Mouse (Mus musculus) lung, embryonic 15.5 days (tissue): ENCODE data around the gene 1700016K19Rik. TPM values are rescaled to one million over a fixed set of nuclear protein-coding genes. Genes with fewer than 3 reads are reported as not detected.
A peak's percentile ranks its signal among the peaks of the same experiment; 100 is the strongest.

Experiments used
- ATAC-seq: fragments of 200-750 bp; cut with Nextera tagmentation; 2 replicates; pipeline ENCODE4 v1.8.0; 2017; ENCODE audit warnings: moderate number of reproducible peaks, borderline replicate concordance; ENCODE audit not compliant: low FRiP score, low TSS enrichment; ENCODE audit errors: extremely low read depth
- H3K27ac ChIP-seq: fragments of 300-500 bp; sonication (generic); 2 replicates; pipeline ENCODE4 v1.5.1; 2015; ENCODE audit warnings: moderate library complexity, mild to moderate bottlenecking, inconsistent platforms
- H3K27me3 ChIP-seq: fragments of 300-500 bp; sonication (generic); 2 replicates; pipeline ENCODE4 v1.6.1; 2015; ENCODE audit warnings: inconsistent platforms
- H3K36me3 ChIP-seq: fragments of 300-500 bp; sonication (generic); 2 replicates; pipeline ENCODE4 v1.6.1; 2015; ENCODE audit warnings: inconsistent platforms
- H3K4me1 ChIP-seq: fragments of 300-500 bp; sonication (generic); 2 replicates; pipeline ENCODE4 v1.6.1; 2015; ENCODE audit warnings: inconsistent platforms
- H3K4me2 ChIP-seq: fragments of 300-500 bp; sonication (generic); 2 replicates; pipeline ENCODE4 v1.6.1; 2015; ENCODE audit warnings: inconsistent platforms, mild to moderate bottlenecking, moderate library complexity
- H3K4me3 ChIP-seq: fragments of 300-500 bp; sonication (generic); 2 replicates; pipeline ENCODE4 v1.5.1; 2015; ENCODE audit warnings: mild to moderate bottlenecking, inconsistent platforms
- H3K9ac ChIP-seq: fragments of 300-500 bp; sonication (generic); 2 replicates; pipeline ENCODE4 v1.6.1; 2015; ENCODE audit warnings: inconsistent platforms
- H3K9me3 ChIP-seq: fragments of 300-500 bp; sonication (generic); 2 replicates; pipeline ENCODE4 v1.6.1; 2016; ENCODE audit warnings: inconsistent platforms
- WGBS: fragments of 180-500 bp; shearing (Covaris S2); methylation state at CpG from one replicate; pipeline ENCODE4 v1.1.7; 2015; 5-methylcytosine and 5-hydroxymethylcytosine counted together
- polyA plus RNA-seq: library from polyadenylated mRNA; unstranded; fragments of >200 nt; fragmentation: Nextera tagmentation; extraction: Ambion mirVana; gene quantifications from 2 replicates; pipeline ENCODE4 v1.2.1, GENCODE M21; 2015

The 1700016K19Rik gene
- polyA plus RNA-seq, 1 experiment from 2014 or later: 5.9 TPM

GRCm38 (mm10) chr11:76039271-76040053 is 39.8 kb downstream of the 1700016K19Rik start:
- Histone ChIP-seq H3K27ac (no peak overlapping the region), H3K9me3 (no peaks in the 10 kb centered on the region), H3K9ac (no peak overlapping the region), H3K4me2 (no peak overlapping the region), H3K36me3 (no peaks in the 10 kb centered on the region), H3K27me3 (no peaks in the 10 kb centered on the region), H3K4me1 (peaks cover 19% of the 10 kb centered on the region), H3K4me3 (no peak overlapping the region)
- WGBS: 83% methylated on average over 3 of the region's 3 CpGs
- no peak for ATAC-seq

GRCm38 (mm10) chr11:76040106-76040505 is 40.4 kb downstream of the 1700016K19Rik start:
- H3K9me3 ChIP-seq: no peaks in the 10 kb centered on the region
- H3K4me1 ChIP-seq: peaks cover 22% of the 10 kb centered on the region
- ATAC-seq: no peak
- H3K27ac ChIP-seq: no peak overlapping the region
- H3K27me3 ChIP-seq: no peaks in the 10 kb centered on the region
- H3K4me3 ChIP-seq: no peak overlapping the region
- H3K36me3 ChIP-seq: no peaks in the 10 kb centered on the region
- H3K9ac ChIP-seq: no peak overlapping the region
- 80% methylated on average over 8 of the region's 8 CpGs for WGBS
- H3K4me2 ChIP-seq: no peak overlapping the region

- WGBS: 80% methylated on average over 4 of the region's 4 CpGs
- H3K27ac ChIP-seq: no peak overlapping the region
- no peak for ATAC-seq
- H3K4me3 ChIP-seq: no peak overlapping the region
- H3K36me3 ChIP-seq: no peaks in the 10 kb centered on the region
- no peak overlapping the region for H3K4me2 ChIP-seq
- no peaks in the 10 kb centered on the region for H3K9me3 ChIP-seq
- H3K4me1 ChIP-seq: peaks cover 24% of the 10 kb centered on the region
- H3K9ac ChIP-seq: no peak overlapping the region
- no peaks in the 10 kb centered on the region for H3K27me3 ChIP-seq
Measured at GRCm38 (mm10) chr11:76040761-76041376, 41.2 kb downstream of the 1700016K19Rik start.

GRCm38 (mm10) chr11:76042041-76042638 is 42.4 kb downstream of the 1700016K19Rik start:
- no peak for ATAC-seq
- no peak overlapping the region for H3K4me3 ChIP-seq

GRCm38 (mm10) chr11:76042882-76043281 is 43.2 kb downstream of the 1700016K19Rik start:
- peaks cover 24% of the 10 kb centered on the region for H3K4me1 ChIP-seq
- H3K9ac ChIP-seq: no peak overlapping the region
- H3K27me3 ChIP-seq: no peaks in the 10 kb centered on the region
- no peak overlapping the region for H3K4me3 ChIP-seq
- H3K27ac ChIP-seq: peak overlapping the region; percentile 32
- ATAC-seq: peak; percentile 74; the same call in 1 of the 2 replicates
- no peak overlapping the region for H3K4me2 ChIP-seq
- H3K9me3 ChIP-seq: no peaks in the 10 kb centered on the region
- no peaks in the 10 kb centered on the region for H3K36me3 ChIP-seq
- WGBS: 10% methylated on average over 5 of the region's 5 CpGs

More at GRCm38 (mm10) chr11:76042041-76042638, 42.4 kb downstream of the 1700016K19Rik start:
- H3K27ac ChIP-seq: peak overlapping the region; percentile 32
- H3K9ac ChIP-seq: no peak overlapping the region
- H3K4me2 ChIP-seq: no peak overlapping the region
- 54% methylated on average over 10 of the region's 10 CpGs for WGBS
- H3K4me1 ChIP-seq: peaks cover 24% of the 10 kb centered on the region
- no peaks in the 10 kb centered on the region for H3K36me3 ChIP-seq
- no peaks in the 10 kb centered on the region for H3K9me3 ChIP-seq
- H3K27me3 ChIP-seq: no peaks in the 10 kb centered on the region

GRCm38 (mm10) chr11:76044468-76044867 is 44.8 kb downstream of the 1700016K19Rik start:
- H3K9me3 ChIP-seq: no peaks in the 10 kb centered on the region
- H3K4me3 ChIP-seq: no peak overlapping the region
- 67% methylated on average over 6 of the region's 6 CpGs for WGBS
- H3K36me3 ChIP-seq: no peaks in the 10 kb centered on the region
- H3K4me2 ChIP-seq: no peak overlapping the region
- ATAC-seq: no peak
- H3K27ac ChIP-seq: no peak overlapping the region; the same call in 1 of the 2 replicates
- H3K4me1 ChIP-seq: peaks cover 24% of the 10 kb centered on the region
- no peaks in the 10 kb centered on the region for H3K27me3 ChIP-seq
- no peak overlapping the region for H3K9ac ChIP-seq

- no peaks in the 10 kb centered on the region for H3K36me3 ChIP-seq
- no peaks in the 10 kb centered on the region for H3K9me3 ChIP-seq
- WGBS: 68% methylated on average over 6 of the region's 6 CpGs
- H3K27me3 ChIP-seq: no peaks in the 10 kb centered on the region
- H3K9ac ChIP-seq: no peak overlapping the region
- no peak overlapping the region for H3K27ac ChIP-seq
- ATAC-seq: no peak
- no peak overlapping the region for H3K4me3 ChIP-seq
- H3K4me2 ChIP-seq: no peak overlapping the region
- peaks cover 24% of the 10 kb centered on the region for H3K4me1 ChIP-seq
Measured at GRCm38 (mm10) chr11:76045367-76045766, 45.7 kb downstream of the 1700016K19Rik start.

GRCm38 (mm10) chr11:76050509-76050908 is 50.8 kb downstream of the 1700016K19Rik start:
- Histone ChIP-seq H3K4me3 (no peak overlapping the region), H3K4me2 (no peak overlapping the region), H3K36me3 (no peaks in the 10 kb centered on the region), H3K27ac (peak overlapping the region; percentile 76), H3K9me3 (no peaks in the 10 kb centered on the region), H3K4me1 (peaks cover 9% of the 10 kb centered on the region), H3K27me3 (no peaks in the 10 kb centered on the region), H3K9ac (no peak overlapping the region)
- ATAC-seq: no peak
- WGBS: 26% methylated on average over 3 of the region's 3 CpGs

GRCm38 (mm10) chr11:76050967-76051512 is 51.3 kb downstream of the 1700016K19Rik start:
- H3K36me3 ChIP-seq: no peaks in the 10 kb centered on the region
- H3K4me1 ChIP-seq: peaks cover 9% of the 10 kb centered on the region
- ATAC-seq: peak; percentile 67; the same call in 1 of the 2 replicates
- no peaks in the 10 kb centered on the region for H3K9me3 ChIP-seq
- H3K4me2 ChIP-seq: no peak overlapping the region
- no peak overlapping the region for H3K9ac ChIP-seq
- peak overlapping the region; percentile 76 for H3K27ac ChIP-seq
- no peaks in the 10 kb centered on the region for H3K27me3 ChIP-seq
- no peak overlapping the region for H3K4me3 ChIP-seq
- 53% methylated on average over 5 of the region's 5 CpGs for WGBS

GRCm38 (mm10) chr11:76052496-76052895 is 52.8 kb downstream of the 1700016K19Rik start:
- H3K9me3 ChIP-seq: no peaks in the 10 kb centered on the region
- no peaks in the 10 kb centered on the region for H3K36me3 ChIP-seq
- H3K4me1 ChIP-seq: peaks cover 9% of the 10 kb centered on the region
- no peak overlapping the region for H3K27ac ChIP-seq
- H3K4me3 ChIP-seq: no peak overlapping the region
- no peak overlapping the region for H3K9ac ChIP-seq
- no peaks in the 10 kb centered on the region for H3K27me3 ChIP-seq
- WGBS: 77% methylated on average over 5 of the region's 5 CpGs
- no peak for ATAC-seq
- H3K4me2 ChIP-seq: no peak overlapping the region
